Mouse (Mus musculus) kidney, adult 11 months (tissue): ENCODE results near the gene Slc22a30.
"Not testable (repeated sequence)": the region's sequence is repeated elsewhere in the genome, so short reads cannot be mapped to it uniquely, and the experiment has no call there.

Source experiments
- DNase-seq: peaks from one replicate; pipeline ENCODE4 v3.0.0; 2022

The Slc22a30 gene

GRCm38 (mm10) chr19:8405011-8405410 lies at the start of gene Slc22a30:
TSS of gene Slc22a30 (minus strand) at chr19:8405111.
- not testable (repeated sequence) for DNase-seq

DNA sequence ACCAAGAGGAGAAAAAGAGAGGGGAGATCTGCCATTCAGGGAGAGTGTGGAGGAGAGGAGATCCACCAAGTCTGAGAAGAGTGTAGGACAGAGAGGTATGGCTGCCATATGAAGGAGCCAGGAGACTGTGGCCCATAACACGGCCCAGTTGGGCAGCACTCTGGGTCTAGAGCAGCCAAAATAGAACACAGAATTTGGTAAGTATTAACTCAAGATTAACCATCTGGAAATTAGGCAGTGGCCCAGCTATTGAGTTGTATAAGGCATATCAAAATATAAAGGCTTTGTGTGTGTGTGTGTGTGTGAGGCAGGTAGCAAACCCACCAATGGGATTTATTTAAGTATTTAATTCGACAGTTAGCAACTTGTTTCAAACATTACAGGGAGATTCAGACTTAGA lies 43.4 kb upstream of the Slc22a30 start:
- peak; percentile 13 for DNase-seq

DNA sequence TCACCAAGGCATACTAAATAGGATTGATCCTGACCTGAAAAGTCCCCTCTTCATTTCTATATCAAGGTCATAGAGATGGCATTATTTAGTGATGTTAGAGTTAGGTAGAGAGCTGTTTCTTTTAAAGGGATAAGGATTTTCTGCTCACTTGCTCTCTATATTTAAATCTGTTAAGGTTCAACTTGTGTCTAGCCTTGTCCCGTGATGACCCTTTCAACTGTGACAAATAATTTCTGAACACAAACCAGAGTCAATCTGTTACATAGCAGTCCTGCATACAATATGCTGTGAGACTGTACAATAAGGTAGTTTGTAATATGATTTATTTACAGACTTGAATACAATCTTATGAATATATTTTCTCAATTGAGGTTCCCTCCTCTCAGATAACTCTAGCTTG lies 42.6 kb upstream of the Slc22a30 start:
- no peak for DNase-seq

- DNase-seq: no peak
Measured at GRCm38 (mm10) chr19:8431051-8431662, 26.2 kb upstream of the Slc22a30 start.

GRCm38 (mm10) chr19:8407290-8408021 lies 2.5 kb upstream of the Slc22a30 start:
- peak; percentile 4 for DNase-seq
